Mouse (Mus musculus): ENCODE results near the gene Ralgps1. TPM values are rescaled to one million over a fixed set of nuclear protein-coding genes. Genes with fewer than 3 reads are reported as not detected.
A peak's percentile ranks its signal among the peaks of the same experiment; 100 is the strongest.

The Ralgps1 gene
- total RNA-seq, 1 experiment from 2014 or later = 1.9 TPM

GRCm38 (mm10) chr2:33265793-33266192 lies 105.5 kb downstream of the Ralgps1 start:
- ATAC-seq (replicated peaks; ENCODE audit: insufficient number of reproducible peaks, low FRiP score, low TSS enrichment, poor library complexity, severe bottlenecking) = no peak

- no peak for ATAC-seq (replicated peaks; ENCODE audit: insufficient number of reproducible peaks, low FRiP score, low TSS enrichment, poor library complexity, severe bottlenecking)
Observed at GRCm38 (mm10) chr2:33261475-33261874, 109.8 kb downstream of the Ralgps1 start.

GRCm38 (mm10) chr2:33260772-33261171 lies 110.5 kb downstream of the Ralgps1 start:
- ATAC-seq (replicated peaks; ENCODE audit: insufficient number of reproducible peaks, low FRiP score, low TSS enrichment, poor library complexity, severe bottlenecking) = no peak

- peak; percentile 93 for ATAC-seq (replicated peaks; ENCODE audit: insufficient number of reproducible peaks, low FRiP score, low TSS enrichment, poor library complexity, severe bottlenecking)
Observed at GRCm38 (mm10) chr2:33256769-33257537, 114.3 kb downstream of the Ralgps1 start.

- no peak for ATAC-seq (replicated peaks; ENCODE audit: insufficient number of reproducible peaks, low FRiP score, low TSS enrichment, poor library complexity, severe bottlenecking)
Observed at GRCm38 (mm10) chr2:33254318-33254985, 116.8 kb downstream of the Ralgps1 start.

GRCm38 (mm10) chr2:33253572-33254190 lies 117.6 kb downstream of the Ralgps1 start:
- ATAC-seq (replicated peaks; ENCODE audit: insufficient number of reproducible peaks, low FRiP score, low TSS enrichment, poor library complexity, severe bottlenecking) = no peak

GRCm38 (mm10) chr2:33252751-33253150 lies 118.5 kb downstream of the Ralgps1 start:
- ATAC-seq (replicated peaks; ENCODE audit: insufficient number of reproducible peaks, low FRiP score, low TSS enrichment, poor library complexity, severe bottlenecking) = no peak

- no peak for ATAC-seq (replicated peaks; ENCODE audit: insufficient number of reproducible peaks, low FRiP score, low TSS enrichment, poor library complexity, severe bottlenecking)
Observed at GRCm38 (mm10) chr2:33249922-33250633, 121.2 kb downstream of the Ralgps1 start.

GRCm38 (mm10) chr2:33248549-33248948 lies 122.7 kb downstream of the Ralgps1 start:
- no peak for ATAC-seq (replicated peaks; ENCODE audit: insufficient number of reproducible peaks, low FRiP score, low TSS enrichment, poor library complexity, severe bottlenecking)

- ATAC-seq (replicated peaks; ENCODE audit: insufficient number of reproducible peaks, low FRiP score, low TSS enrichment, poor library complexity, severe bottlenecking) = no peak
Observed at GRCm38 (mm10) chr2:33246841-33247240, 124.4 kb downstream of the Ralgps1 start.

GRCm38 (mm10) chr2:33245350-33245749 lies 125.9 kb downstream of the Ralgps1 start:
- ATAC-seq (replicated peaks; ENCODE audit: insufficient number of reproducible peaks, low FRiP score, low TSS enrichment, poor library complexity, severe bottlenecking) = no peak

GRCm38 (mm10) chr2:33244880-33245279 lies 126.4 kb downstream of the Ralgps1 start:
- no peak for ATAC-seq (replicated peaks; ENCODE audit: insufficient number of reproducible peaks, low FRiP score, low TSS enrichment, poor library complexity, severe bottlenecking)

GRCm38 (mm10) chr2:33237581-33237980 lies 133.7 kb downstream of the Ralgps1 start:
- ATAC-seq (replicated peaks; ENCODE audit: insufficient number of reproducible peaks, low FRiP score, low TSS enrichment, poor library complexity, severe bottlenecking) = no peak

- ATAC-seq (replicated peaks; ENCODE audit: insufficient number of reproducible peaks, low FRiP score, low TSS enrichment, poor library complexity, severe bottlenecking) = no peak
Observed at GRCm38 (mm10) chr2:33234848-33235247, 136.4 kb downstream of the Ralgps1 start.

GRCm38 (mm10) chr2:33233856-33234255 lies 137.4 kb downstream of the Ralgps1 start:
- ATAC-seq (replicated peaks; ENCODE audit: insufficient number of reproducible peaks, low FRiP score, low TSS enrichment, poor library complexity, severe bottlenecking) = no peak

GRCm38 (mm10) chr2:33232782-33233570 lies 138.3 kb downstream of the Ralgps1 start:
- ATAC-seq (replicated peaks; ENCODE audit: insufficient number of reproducible peaks, low FRiP score, low TSS enrichment, poor library complexity, severe bottlenecking) = no peak

GRCm38 (mm10) chr2:33231788-33232187 lies 139.5 kb downstream of the Ralgps1 start:
- ATAC-seq (replicated peaks; ENCODE audit: insufficient number of reproducible peaks, low FRiP score, low TSS enrichment, poor library complexity, severe bottlenecking) = no peak

- no peak for ATAC-seq (replicated peaks; ENCODE audit: insufficient number of reproducible peaks, low FRiP score, low TSS enrichment, poor library complexity, severe bottlenecking)
Observed at GRCm38 (mm10) chr2:33230701-33231100, 140.6 kb downstream of the Ralgps1 start.
